30 mouse cellular contexts compared by ENCODE assay signal in the genomic region with DNA sequence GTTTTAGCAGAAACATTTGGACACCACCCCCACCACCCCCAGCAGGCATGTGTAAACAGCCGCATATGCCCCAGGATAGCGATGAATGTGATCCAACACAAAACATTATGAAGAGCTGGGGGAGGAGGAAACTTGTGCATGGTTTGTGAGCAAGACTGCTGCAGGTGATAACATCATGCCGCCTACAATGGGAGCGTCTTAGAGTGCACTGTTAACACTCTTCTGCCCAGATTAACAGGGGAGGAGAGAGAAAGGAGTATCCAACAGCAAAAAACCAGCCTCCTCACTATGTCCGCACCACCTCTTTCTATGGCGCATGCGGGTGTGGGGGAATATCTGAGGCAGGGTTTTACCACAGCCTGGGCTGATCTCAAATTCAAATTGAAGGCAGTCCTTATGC. TPM values are rescaled to one million over a fixed set of nuclear protein-coding genes. Genes with fewer than 3 reads are reported as not detected.
DNase-seq lines count a peak whose midpoint lies in the region; ATAC-seq and TF ChIP-seq lines count a peak whose summit lies in the region.
"Had no signal": no experiment of that assay in that cellular context is flagged by ENCODE, and none has a peak within 500 bp of the region (broad histone marks: within the 10 kb centered on the region; RNA-seq: fewer than 3 reads in every experiment).

No protein-coding gene starts in this region.

- peaks cover 51% of the 10 kb centered on the region for H3K36me3 ChIP-seq in liver, embryonic 12.5 days
- H3K36me3 ChIP-seq in G1E (replicated peaks) = peaks cover 60% of the 10 kb centered on the region
- H3K36me3 ChIP-seq: hindbrain, embryonic 10.5 days had no signal

- no peaks in the 10 kb centered on the region for H3K27me3 ChIP-seq in liver, embryonic 12.5 days (replicated peaks)
- H3K27me3 ChIP-seq in G1E (ENCODE audit: insufficient read depth, low read length) = no peaks in the 10 kb centered on the region
- H3K27me3 ChIP-seq: hindbrain, embryonic 13.5 days had no signal

- WGBS in liver, embryonic 12.5 days (ENCODE audit: insufficient replicate concordance) = 52% methylated on average over 7 of the region's 7 CpGs

- no peak overlapping the region for H3K4me2 ChIP-seq in liver, embryonic 12.5 days
- H3K4me2 ChIP-seq: heart, embryonic 11.5 days; hindbrain, embryonic 13.5 days had no signal

- DNase-seq in frontal cortex, postnatal 14 days (ENCODE audit: low spot score in 2 of 2) = no peak
- DNase-seq in liver (no peak), G1E (ENCODE audit: low spot score) (no peak)
- peak; percentile 33 for DNase-seq in fat pad, adult 2 months (ENCODE audit: extremely low read depth, low read depth, low spot score)
- DNase-seq in cerebellum, adult 18-20 months = no peak
- no peak for DNase-seq in thymus, postnatal 25 days
- DNase-seq: adrenal gland, adult 2 months; adrenal gland, postnatal 14 days; cerebellum, adult 11-12 months; cerebellum, adult 9-10 months; cerebellum, postnatal 14 days; forebrain, postnatal 0 days; gastrocnemius, postnatal 10 days; gastrocnemius, postnatal 36 days; heart, adult 2 months; heart, postnatal 36 days had no signal

- ATAC-seq in frontal cortex, adult (ENCODE audit: low TSS enrichment) = peak; percentile 52
- ATAC-seq in liver, embryonic 12.5 days = peak; percentile 36; the same call in 1 of the 2 replicates
- peak; percentile 24 for ATAC-seq in G1E (ENCODE audit: extremely low read depth, insufficient number of reproducible peaks, low FRiP score, poor library complexity, severe bottlenecking)
- ATAC-seq: forebrain, embryonic 14.5 days; forebrain, postnatal 0 days; hindbrain, embryonic 16.5 days had no signal

- no peak overlapping the region for H3K4me3 ChIP-seq in liver, embryonic 12.5 days
- no peak overlapping the region for H3K4me3 ChIP-seq in G1E (ENCODE audit: low read depth, low read length)
- H3K4me3 ChIP-seq: heart, adult 2 months; hindbrain, embryonic 10.5 days; hindbrain, embryonic 13.5 days had no signal

- no peak overlapping the region for H3K27ac ChIP-seq in liver, embryonic 12.5 days
- H3K27ac ChIP-seq: heart, adult 2 months; hindbrain, embryonic 10.5 days; hindbrain, embryonic 13.5 days had no signal

- no peak for TF ChIP-seq CTCF in G1E (IDR thresholded peaks at IDR 0.05; ENCODE audit: low read depth, low read length)

- H3K9ac ChIP-seq in liver, embryonic 12.5 days = no peak overlapping the region
- H3K9ac ChIP-seq: forebrain, postnatal 0 days; hindbrain, embryonic 13.5 days had no signal

- H3K4me1 ChIP-seq in liver, embryonic 12.5 days = peaks cover 50% of the 10 kb centered on the region
- peaks cover 48% of the 10 kb centered on the region for H3K4me1 ChIP-seq in G1E (ENCODE audit: insufficient read depth, low read depth, low read length)

- H3K9me3 ChIP-seq in liver, embryonic 12.5 days (replicated peaks) = no peaks in the 10 kb centered on the region
- no peaks in the 10 kb centered on the region for H3K9me3 ChIP-seq in G1E (replicated peaks)
- H3K9me3 ChIP-seq: hindbrain, embryonic 10.5 days; hindbrain, embryonic 13.5 days had no signal

RNA-seq across cellular contexts. Expression of gene Pik3cb, which starts 45.2 kb away (rescaled TPM):
- polyA plus RNA-seq in liver, embryonic 12.5 days (2016; fragmentation: Nextera tagmentation; extraction: Ambion mirVana) = 4.8 and 5.1 TPM in 2 replicates
- total RNA-seq in G1E (2014; fragmentation: Nextera tagmentation) (15.6 and 16.8 TPM in 2 replicates), G1E (2017) (4.0 and 4.1 TPM in 2 replicates)
- polyA plus RNA-seq in G1E (2012) = 0.78 and 0.98 TPM in 2 replicates

RNA-seq across cellular contexts. Expression of gene Gm1123, which starts 59.7 kb away (rescaled TPM):
- not detected in 2 replicates for polyA plus RNA-seq in liver, embryonic 12.5 days (2016; fragmentation: Nextera tagmentation; extraction: Ambion mirVana)
- total RNA-seq in G1E (2014; fragmentation: Nextera tagmentation) (not detected in 2 replicates), G1E (2017) (0.05 TPM in 1 of 2 replicates, not detected in the other)
- not detected in 2 replicates for polyA plus RNA-seq in G1E (2012)
- total RNA-seq: adrenal gland, adult 2 months; adrenal gland, postnatal 14 days; adrenal gland, postnatal 4 days; ES-E14; gastrocnemius, adult 18-20 months; gastrocnemius, postnatal 10 days; gastrocnemius, postnatal 36 days; granulocyte monocyte progenitor cell, adult 5-6 weeks; heart, adult 2 months; heart, postnatal 36 days had no signal
- polyA plus RNA-seq: adrenal gland, adult 2 months; embryonic facial prominence, embryonic 11.5 days; embryonic facial prominence, embryonic 14.5 days; forebrain, embryonic 11.5 days; forebrain, embryonic 14.5 days; forebrain, postnatal 0 days; heart, adult 2 months; hindbrain, embryonic 10.5 days had no signal
